Mouse (Mus musculus) c-Kit-negative CD71-positive TER-119-positive erythroid progenitor cells, embryonic 14.5 days (primary cell): ENCODE measurements around the gene Helq.

Experiments used
- DNase-seq: peaks from one replicate; pipeline ENCODE4 v3.0.0-alpha.2; 2013; ENCODE audit warnings: low read depth, low spot score

Helq gene

GRCm38 (mm10) chr5:100798165-100798860 is at the start of gene Helq, which contains the start of gene Mrps18c:
TSS of gene Helq (minus strand) at chr5:100798598.
TSS of gene Mrps18c (plus strand) at chr5:100798627.
- DNase-seq: peak; percentile 93

- DNase-seq: no peak
Observed at GRCm38 (mm10) chr5:100847143-100847542, 48.7 kb upstream of the Helq start.

GRCm38 (mm10) chr5:100846599-100846920 is 48.2 kb upstream of the Helq start:
- DNase-seq: no peak

- DNase-seq: no peak
Observed at GRCm38 (mm10) chr5:100845848-100846598, 47.6 kb upstream of the Helq start.

- DNase-seq: no peak
Observed at GRCm38 (mm10) chr5:100845485-100845847, 47.1 kb upstream of the Helq start, which contains the start of gene Gpat3. TSS of gene Gpat3 (plus strand) at chr5:100845713.

GRCm38 (mm10) chr5:100844485-100844884 is 46.1 kb upstream of the Helq start:
- DNase-seq: no peak

DNA sequence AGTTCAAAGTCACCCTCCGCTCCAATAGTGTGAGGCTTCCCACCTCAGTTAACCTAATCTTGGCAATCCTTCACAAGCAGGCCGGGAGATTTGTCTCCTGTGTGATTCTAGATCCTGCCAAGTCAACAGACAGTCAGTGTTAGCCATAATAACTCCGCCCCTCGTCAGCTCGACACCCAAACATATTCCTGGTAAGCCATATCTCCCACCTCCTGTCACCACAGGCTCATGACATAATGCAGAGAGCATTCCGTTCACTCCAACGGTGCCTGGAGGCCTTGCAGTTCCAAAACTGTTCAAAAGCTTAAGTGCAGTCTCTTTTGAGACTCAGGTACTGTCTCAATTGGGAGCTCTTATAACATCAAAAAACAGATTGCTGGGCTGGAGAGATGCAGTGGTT is 39.5 kb upstream of the Helq start:
- no peak for DNase-seq

- no peak for DNase-seq
Observed at GRCm38 (mm10) chr5:100835862-100836538, 37.6 kb upstream of the Helq start.

GRCm38 (mm10) chr5:100833841-100834240 is 35.4 kb upstream of the Helq start:
- DNase-seq: no peak

GRCm38 (mm10) chr5:100832680-100833079 is 34.3 kb upstream of the Helq start:
- DNase-seq: no peak

- no peak for DNase-seq
Observed at GRCm38 (mm10) chr5:100828701-100829100, 30.3 kb upstream of the Helq start.

DNA sequence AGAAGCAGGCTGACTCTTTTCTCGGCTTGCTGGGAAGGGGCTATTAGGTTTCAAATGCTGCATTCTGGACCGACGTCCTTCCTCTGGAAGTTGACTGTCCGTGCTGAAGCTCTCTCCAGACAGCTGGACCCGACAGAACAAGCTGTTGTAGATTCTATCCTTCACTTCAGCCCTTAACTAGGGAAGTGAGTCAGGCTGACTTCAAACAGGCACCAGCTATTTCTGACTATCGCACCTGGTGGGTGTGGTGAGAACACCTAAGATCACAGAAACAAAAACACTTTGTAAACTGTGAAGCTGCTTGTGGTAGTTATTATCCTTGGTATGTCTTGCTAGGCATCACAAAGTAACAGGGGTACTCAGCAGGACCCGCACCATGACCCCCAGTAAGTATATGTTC is 28.1 kb upstream of the Helq start:
- DNase-seq: no peak

- no peak for DNase-seq
Observed at GRCm38 (mm10) chr5:100825975-100826374, 27.6 kb upstream of the Helq start.

GRCm38 (mm10) chr5:100822826-100823225 is 24.4 kb upstream of the Helq start:
- DNase-seq: no peak

- no peak for DNase-seq
Observed at GRCm38 (mm10) chr5:100821375-100821774, 23.0 kb upstream of the Helq start.

GRCm38 (mm10) chr5:100820483-100821184 is 22.2 kb upstream of the Helq start, which contains the start of gene Abraxas1:
TSS of gene Abraxas1 (minus strand) at chr5:100820965.
- DNase-seq: peak; percentile 73

- DNase-seq: peak; percentile 28
Observed at GRCm38 (mm10) chr5:100819568-100820480, 21.4 kb upstream of the Helq start.

DNA sequence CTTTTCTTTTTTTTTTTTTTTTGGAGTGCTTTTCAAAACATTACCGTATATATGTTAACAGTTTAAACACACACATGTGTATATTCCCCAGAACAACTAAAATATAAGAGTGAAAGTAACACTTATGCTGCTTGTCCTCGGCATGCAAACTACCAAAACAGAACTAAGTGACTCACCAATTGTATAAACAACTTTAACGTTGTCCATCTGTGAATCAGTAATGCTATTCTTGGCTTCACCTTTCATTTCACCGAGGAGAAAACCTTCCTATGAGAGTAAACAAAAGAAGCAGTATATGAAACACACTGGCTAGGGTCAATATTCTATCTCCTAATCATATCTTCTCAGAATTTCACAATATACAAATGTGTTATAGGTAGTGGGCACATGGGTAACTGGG is 19.9 kb upstream of the Helq start:
- no peak for DNase-seq

DNA sequence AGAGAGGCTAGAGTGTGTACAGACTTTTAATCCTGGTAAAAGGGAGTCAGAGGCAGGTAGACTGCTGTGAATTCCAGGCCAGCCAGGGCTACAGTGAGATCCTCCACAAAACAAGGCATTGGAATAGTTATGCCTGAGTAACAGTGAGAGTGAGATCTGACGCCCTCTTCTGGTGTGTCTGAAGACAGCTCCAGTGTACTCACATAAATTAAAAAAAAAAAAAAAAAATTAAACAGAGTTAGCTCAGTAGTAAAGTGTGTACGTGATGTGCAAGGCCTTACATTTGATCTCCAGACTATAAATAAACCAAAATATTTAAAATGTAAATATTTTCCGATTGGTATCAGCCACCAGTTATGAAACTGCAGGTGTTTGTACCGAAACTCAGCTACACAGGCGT is 4.3 kb downstream of the Helq start:
- DNase-seq: no peak

DNA sequence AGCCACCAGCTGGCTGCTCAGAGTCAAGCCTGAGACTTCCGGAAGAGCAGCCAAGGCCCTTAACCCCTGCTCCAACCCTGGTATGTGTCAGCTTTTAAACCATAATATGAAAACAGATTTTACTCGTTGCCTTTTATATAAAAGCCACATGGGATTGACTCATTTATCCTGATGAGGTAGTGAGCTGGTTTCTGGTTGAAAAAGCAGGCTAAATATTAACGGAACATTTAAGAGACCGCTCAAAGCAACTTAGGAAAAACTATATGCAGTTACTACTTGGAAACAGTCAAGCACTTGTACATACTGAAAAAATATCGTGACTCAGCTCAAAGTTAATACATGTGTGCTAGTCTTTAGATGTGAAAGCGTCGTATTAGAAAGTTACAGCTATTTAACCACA is 6.1 kb downstream of the Helq start:
- DNase-seq: no peak

DNA sequence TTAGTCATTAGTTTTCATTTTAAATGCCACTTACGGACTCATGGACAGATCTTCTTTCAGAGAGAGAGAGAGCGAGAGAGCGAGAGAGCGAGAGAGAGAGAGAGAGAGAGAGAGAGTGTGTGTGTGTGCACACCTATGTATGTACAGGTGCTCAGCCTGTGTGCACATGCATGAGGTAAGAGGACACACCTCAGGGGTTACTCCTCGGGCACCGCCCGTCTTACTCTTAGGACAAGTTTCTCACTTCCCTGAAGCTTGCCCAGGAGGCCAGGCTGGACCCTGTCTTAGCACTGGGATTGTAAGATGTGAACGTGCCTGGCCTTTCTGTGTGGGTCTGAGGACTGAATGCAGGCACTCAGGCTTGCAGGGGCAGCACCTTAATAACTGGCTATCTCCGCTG is 10.9 kb downstream of the Helq start:
- no peak for DNase-seq
